Mouse (Mus musculus) heart, embryonic 16.5 days (tissue): ENCODE results near the gene Cyp4x1. TPM values are rescaled to one million over a fixed set of nuclear protein-coding genes. Genes with fewer than 3 reads are reported as not detected.
A peak's percentile ranks its signal among the peaks of the same experiment; 100 is the strongest.

Experiments used
- ATAC-seq: fragments of 200-750 bp; cut with Nextera tagmentation; replicated peaks from 2 replicates; pipeline ENCODE4 v1.8.0; 2017; ENCODE audit warnings: moderate number of reproducible peaks; ENCODE audit not compliant: insufficient read depth, low FRiP score; ENCODE audit errors: extremely low read depth
- H3K27ac ChIP-seq: fragments of 300-500 bp; sonication (generic); 2 replicates; pipeline ENCODE4 v1.5.1; 2014; ENCODE audit warnings: mild to moderate bottlenecking, low read length, control low read depth, moderate library complexity
- H3K27me3 ChIP-seq: fragments of 300-500 bp; sonication (generic); 2 replicates; pipeline ENCODE4 v1.6.1; 2014; ENCODE audit warnings: low read length, mixed read lengths; ENCODE audit not compliant: control insufficient read depth, insufficient read depth
- H3K36me3 ChIP-seq: fragments of 300-500 bp; sonication (generic); 2 replicates; pipeline ENCODE4 v1.6.1; 2014; ENCODE audit not compliant: control insufficient read depth, insufficient read depth
- H3K4me1 ChIP-seq: fragments of 300-500 bp; sonication (generic); 2 replicates; pipeline ENCODE4 v1.6.1; 2014; ENCODE audit warnings: low read length, mixed read lengths; ENCODE audit not compliant: control insufficient read depth, insufficient read depth
- H3K4me2 ChIP-seq: fragments of 300-500 bp; sonication (generic); 2 replicates; pipeline ENCODE4 v1.6.1; 2014; ENCODE audit warnings: low read depth, mild to moderate bottlenecking, control low read depth, low read length
- H3K4me3 ChIP-seq: fragments of 300-500 bp; sonication (generic); 2 replicates; pipeline ENCODE4 v1.5.1; 2014; ENCODE audit warnings: mild to moderate bottlenecking, control low read depth, low read length
- H3K9ac ChIP-seq: fragments of 300-500 bp; sonication (generic); 2 replicates; pipeline ENCODE4 v1.6.1; 2014; ENCODE audit warnings: low read length, control low read depth
- H3K9me3 ChIP-seq: fragments of 300-500 bp; sonication (generic); replicated peaks from 2 replicates; pipeline ENCODE4 v1.6.1; 2016; ENCODE audit warnings: low read length; ENCODE audit not compliant: control insufficient read depth
- WGBS: fragments of 180-500 bp; shearing (Covaris S2); extraction: QIAGEN DNeasy Blood & Tissue Kit; methylation state at CpG from one replicate; pipeline ENCODE4 v1.1.7; 2014; 5-methylcytosine and 5-hydroxymethylcytosine counted together
- polyA plus RNA-seq: library from polyadenylated mRNA; unstranded; fragments of >200 nt; fragmentation: Nextera tagmentation; extraction: Ambion mirVana; gene quantifications from 2 replicates; pipeline ENCODE4 v1.2.1, GENCODE M21; 2015

The Cyp4x1 gene
- polyA plus RNA-seq, 1 experiment from 2014 or later, result not detected

- Histone ChIP-seq H3K9ac (peak overlapping the region; percentile 64), H3K4me2 (peak overlapping the region; percentile 98), H3K36me3 (no peaks in the 10 kb centered on the region), H3K27ac (no peak overlapping the region; the same call in 1 of the 2 replicates), H3K4me1 (peaks cover 8% of the 10 kb centered on the region), H3K27me3 (peaks cover 77% of the 10 kb centered on the region), H3K9me3 (no peaks in the 10 kb centered on the region), H3K4me3 (peak overlapping the region; percentile 64)
- ATAC-seq, result peak; percentile 66
- under 1% methylated on average over 58 of the region's 58 CpGs for WGBS
These were observed 71.1 kb downstream of the Cyp4x1 start for GRCm38 (mm10) chr4:115062875-115063517.

- ATAC-seq, result 0 out of 2 replicates have a peak, but pooled peaks have one; percentile 2
- Histone ChIP-seq H3K9ac (peak overlapping the region; percentile 64; the same call in 1 of the 2 replicates), H3K27me3 (peaks cover 77% of the 10 kb centered on the region), H3K4me3 (peak overlapping the region; percentile 64), H3K4me2 (peak overlapping the region; percentile 98), H3K9me3 (no peaks in the 10 kb centered on the region), H3K27ac (no peak overlapping the region), H3K4me1 (peaks cover 8% of the 10 kb centered on the region), H3K36me3 (no peaks in the 10 kb centered on the region)
- WGBS, result 2% methylated on average over 9 of the region's 9 CpGs
These were observed 71.6 kb downstream of the Cyp4x1 start for GRCm38 (mm10) chr4:115062540-115062874.

GRCm38 (mm10) chr4:115060753-115061152 is 73.3 kb downstream of the Cyp4x1 start:
- WGBS, result 20% methylated on average over 3 of the region's 3 CpGs
- ATAC-seq, result no peak
- no peaks in the 10 kb centered on the region for H3K36me3 ChIP-seq
- peak overlapping the region; percentile 56 for H3K4me3 ChIP-seq
- no peak overlapping the region; the same call in 1 of the 2 replicates for H3K27ac ChIP-seq
- H3K9ac ChIP-seq, result no peak overlapping the region
- peaks cover 73% of the 10 kb centered on the region for H3K27me3 ChIP-seq
- peaks cover 10% of the 10 kb centered on the region for H3K4me1 ChIP-seq
- H3K9me3 ChIP-seq, result no peaks in the 10 kb centered on the region
- H3K4me2 ChIP-seq, result peak overlapping the region; percentile 55; the same call in 1 of the 2 replicates

- WGBS, result 15% methylated on average over 12 of the region's 12 CpGs
- Histone ChIP-seq H3K36me3 (no peaks in the 10 kb centered on the region), H3K9ac (peak overlapping the region; percentile 62), H3K4me3 (peak overlapping the region; percentile 56), H3K27me3 (peaks cover 72% of the 10 kb centered on the region), H3K4me1 (peaks cover 10% of the 10 kb centered on the region), H3K9me3 (no peaks in the 10 kb centered on the region), H3K27ac (peak overlapping the region; percentile 71), H3K4me2 (peak overlapping the region; percentile 55)
- no peak for ATAC-seq
These were observed 74.2 kb downstream of the Cyp4x1 start for GRCm38 (mm10) chr4:115059871-115060270.

GRCm38 (mm10) chr4:115058871-115059590 is 75.0 kb downstream of the Cyp4x1 start:
- WGBS, result 8% methylated on average over 23 of the region's 23 CpGs
- Histone ChIP-seq H3K9ac (peak overlapping the region; percentile 47), H3K27ac (peak overlapping the region; percentile 80), H3K36me3 (no peaks in the 10 kb centered on the region), H3K4me3 (peak overlapping the region; percentile 56), H3K27me3 (peaks cover 71% of the 10 kb centered on the region), H3K9me3 (no peaks in the 10 kb centered on the region), H3K4me2 (peak overlapping the region; percentile 55), H3K4me1 (peaks cover 10% of the 10 kb centered on the region)
- ATAC-seq, result no peak

GRCm38 (mm10) chr4:115058317-115058761 is 75.7 kb downstream of the Cyp4x1 start:
- H3K4me3 ChIP-seq, result peak overlapping the region; percentile 56
- WGBS, result 2% methylated on average over 20 of the region's 20 CpGs
- peak overlapping the region; percentile 65; the same call in 1 of the 2 replicates for H3K9ac ChIP-seq

GRCm38 (mm10) chr4:115057674-115058316 is 76.3 kb downstream of the Cyp4x1 start:
- no peak for ATAC-seq
- no peaks in the 10 kb centered on the region for H3K36me3 ChIP-seq
- no peaks in the 10 kb centered on the region for H3K9me3 ChIP-seq
- peak overlapping the region; percentile 80 for H3K27ac ChIP-seq
- H3K27me3 ChIP-seq, result peaks cover 69% of the 10 kb centered on the region
- H3K4me1 ChIP-seq, result peaks cover 6% of the 10 kb centered on the region; the same call in 1 of the 2 replicates
- peak overlapping the region; percentile 71 for H3K4me2 ChIP-seq
- under 1% methylated on average over 33 of the region's 33 CpGs for WGBS
- peak overlapping the region; percentile 65 for H3K9ac ChIP-seq
- H3K4me3 ChIP-seq, result peak overlapping the region; percentile 56

More at GRCm38 (mm10) chr4:115058317-115058761, 75.7 kb downstream of the Cyp4x1 start:
- no peak for ATAC-seq
- H3K27ac ChIP-seq, result peak overlapping the region; percentile 80
- H3K4me2 ChIP-seq, result peak overlapping the region; percentile 55
- peaks cover 69% of the 10 kb centered on the region for H3K27me3 ChIP-seq
- peaks cover 6% of the 10 kb centered on the region; the same call in 1 of the 2 replicates for H3K4me1 ChIP-seq
- no peaks in the 10 kb centered on the region for H3K36me3 ChIP-seq
- H3K9me3 ChIP-seq, result no peaks in the 10 kb centered on the region

GRCm38 (mm10) chr4:115056921-115057673 is 77.0 kb downstream of the Cyp4x1 start:
- peak overlapping the region; percentile 80 for H3K27ac ChIP-seq
- peak overlapping the region; percentile 65 for H3K9ac ChIP-seq
- H3K27me3 ChIP-seq, result peaks cover 67% of the 10 kb centered on the region
- WGBS, result 1% methylated on average over 48 of the region's 48 CpGs
- peaks cover 12% of the 10 kb centered on the region for H3K4me1 ChIP-seq
- no peaks in the 10 kb centered on the region for H3K9me3 ChIP-seq
- H3K4me2 ChIP-seq, result peak overlapping the region; percentile 71
- peak; percentile 42; the same call in 1 of the 2 replicates for ATAC-seq
- no peaks in the 10 kb centered on the region for H3K36me3 ChIP-seq
- H3K4me3 ChIP-seq, result peak overlapping the region; percentile 56
